Mouse (Mus musculus) CD8-positive naive resting alpha-beta T cell, adult 2 months (primary cell): Measurements from ENCODE around the gene Smox.

Experiments used
- DNase-seq, 2 experiments: peaks; one replicate each; pipeline ENCODE4 v3.0.0; 2022; ENCODE audit warnings: low read depth in 2 of 2, low spot score in 2 of 2

Gene Smox

GRCm38 (mm10) chr2:131484182-131484581 lies 7.1 kb upstream of the Smox start:
- no peak for DNase-seq

- no peak for DNase-seq
Measured at GRCm38 (mm10) chr2:131485126-131485525, 6.2 kb upstream of the Smox start.

GRCm38 (mm10) chr2:131486046-131486445 lies 5.2 kb upstream of the Smox start:
- DNase-seq, result no peak

GRCm38 (mm10) chr2:131487337-131487736 lies 4.0 kb upstream of the Smox start:
- no peak for DNase-seq

- DNase-seq, result no peak
Measured at GRCm38 (mm10) chr2:131488261-131488660, 3.0 kb upstream of the Smox start.

GRCm38 (mm10) chr2:131488870-131489269 lies 2.4 kb upstream of the Smox start:
- DNase-seq, result no peak

- DNase-seq, result no peak
Measured at GRCm38 (mm10) chr2:131489591-131489990, 1.7 kb upstream of the Smox start.

GRCm38 (mm10) chr2:131491707-131492595 lies 655 bp downstream of the Smox start:
- DNase-seq, result peak; percentile 65 to 73

GRCm38 (mm10) chr2:131492596-131493139 lies 1.4 kb downstream of the Smox start:
- DNase-seq, result no peak

GRCm38 (mm10) chr2:131493446-131493845 lies 2.1 kb downstream of the Smox start:
- DNase-seq, result no peak

- no peak for DNase-seq
Measured at GRCm38 (mm10) chr2:131495256-131495655, 4.0 kb downstream of the Smox start.

GRCm38 (mm10) chr2:131496125-131496820 lies 5.0 kb downstream of the Smox start:
- DNase-seq, result no peak

- DNase-seq, result no peak
Measured at GRCm38 (mm10) chr2:131497224-131497856, 6.0 kb downstream of the Smox start.

GRCm38 (mm10) chr2:131498219-131498618 lies 6.9 kb downstream of the Smox start:
- DNase-seq, result no peak

GRCm38 (mm10) chr2:131499290-131499845 lies 8.1 kb downstream of the Smox start:
- no peak for DNase-seq

GRCm38 (mm10) chr2:131501886-131502285 lies 10.6 kb downstream of the Smox start:
- no peak for DNase-seq

GRCm38 (mm10) chr2:131502561-131502960 lies 11.3 kb downstream of the Smox start:
- DNase-seq, result no peak

- no peak for DNase-seq
Measured at GRCm38 (mm10) chr2:131505431-131505830, 14.1 kb downstream of the Smox start.

GRCm38 (mm10) chr2:131506358-131506757 lies 15.1 kb downstream of the Smox start:
- DNase-seq, result no peak

GRCm38 (mm10) chr2:131508501-131508900 lies 17.2 kb downstream of the Smox start:
- no peak for DNase-seq

- peak; percentile 85 to 86 for DNase-seq
Measured at GRCm38 (mm10) chr2:131509671-131510313, 18.5 kb downstream of the Smox start.
